Mouse (Mus musculus): Measurements from ENCODE around the gene Henmt1. TPM values are rescaled to one million over a fixed set of nuclear protein-coding genes. Genes with fewer than 3 reads are reported as not detected.

Gene Henmt1
- polyA plus RNA-seq, 1 experiment from 2014 or later = 0.15 TPM

GRCm38 (mm10) chr3:108977340-108978030 lies 37.8 kb downstream of the Henmt1 start:
- no peaks in the 10 kb centered on the region for H3K4me1 ChIP-seq (replicated peaks; ENCODE audit: control insufficient read depth, insufficient read depth)
- TF ChIP-seq CTCF (IDR thresholded peaks at IDR 0.05; ENCODE audit: low read depth) = peak; percentile 60
- TF ChIP-seq EP300 (optimal IDR thresholded peaks at IDR 0.05) = no peak
- DNase-seq (ENCODE audit: low spot score) = no peak

GRCm38 (mm10) chr3:108981946-108982345 lies 42.3 kb downstream of the Henmt1 start:
- ATAC-seq (ENCODE audit: low FRiP score, low TSS enrichment) (no peak), DNase-seq (ENCODE audit: low spot score) (no peak)
- no peak overlapping the region for H3K9ac ChIP-seq (ENCODE audit: low read length)
- no peaks in the 10 kb centered on the region for H3K4me1 ChIP-seq (replicated peaks; ENCODE audit: control insufficient read depth, insufficient read depth)
- no peaks in the 10 kb centered on the region for H3K27me3 ChIP-seq (ENCODE audit: control insufficient read depth, insufficient read depth, low read length)
- H3K27ac ChIP-seq (replicated peaks) = no peak overlapping the region
- no peak overlapping the region for H3K4me2 ChIP-seq (replicated peaks; ENCODE audit: low read depth)
- WGBS = 80% methylated on average over 6 of the region's 6 CpGs
- H3K36me3 ChIP-seq (ENCODE audit: control insufficient read depth, insufficient read depth, low read length) = peaks cover 12% of the 10 kb centered on the region
- no peak overlapping the region for H3K4me3 ChIP-seq (ENCODE audit: low read depth, low read length)
- TF ChIP-seq EP300 (optimal IDR thresholded peaks at IDR 0.05) = no peak
- TF ChIP-seq CTCF (IDR thresholded peaks at IDR 0.05; ENCODE audit: low read depth) = no peak
- no peaks in the 10 kb centered on the region for H3K9me3 ChIP-seq (ENCODE audit: control insufficient read depth, low read length)

More at GRCm38 (mm10) chr3:108977340-108978030, 37.8 kb downstream of the Henmt1 start:
- Histone ChIP-seq H3K27me3 (ENCODE audit: control insufficient read depth, insufficient read depth, low read length) (no peaks in the 10 kb centered on the region), H3K9me3 (ENCODE audit: control insufficient read depth, low read length) (no peaks in the 10 kb centered on the region), H3K27ac (replicated peaks) (no peak overlapping the region), H3K4me3 (ENCODE audit: low read depth, low read length) (no peak overlapping the region), H3K4me2 (replicated peaks; ENCODE audit: low read depth) (no peak overlapping the region), H3K36me3 (ENCODE audit: control insufficient read depth, insufficient read depth, low read length) (peaks cover 20% of the 10 kb centered on the region), H3K9ac (ENCODE audit: low read length) (no peak overlapping the region)
- 94% methylated on average over 13 of the region's 13 CpGs for WGBS
- ATAC-seq (ENCODE audit: low FRiP score, low TSS enrichment) = no peak

DNA sequence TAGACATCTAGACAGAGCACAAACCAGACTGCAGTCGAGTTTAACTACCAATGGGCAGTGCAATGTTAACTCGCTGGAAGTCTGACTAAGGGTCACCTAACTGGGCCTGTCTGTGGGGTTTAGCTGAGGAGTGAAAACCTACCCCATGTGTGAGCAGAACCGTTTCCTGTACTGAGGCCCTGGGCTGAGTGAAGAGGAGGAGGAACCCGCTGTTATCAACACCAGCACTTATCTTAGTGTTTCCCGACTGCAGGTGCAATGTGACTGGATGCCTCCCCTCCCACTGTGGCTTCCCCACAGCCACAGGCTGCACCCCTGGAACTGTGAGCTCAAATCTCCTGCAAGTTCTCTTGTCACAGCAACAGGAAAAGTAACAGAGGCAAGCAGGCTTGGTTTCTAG lies 44.3 kb downstream of the Henmt1 start:
- no peak overlapping the region for H3K4me3 ChIP-seq (ENCODE audit: low read depth, low read length)
- no peaks in the 10 kb centered on the region for H3K27me3 ChIP-seq (ENCODE audit: control insufficient read depth, insufficient read depth, low read length)
- no peaks in the 10 kb centered on the region for H3K4me1 ChIP-seq (replicated peaks; ENCODE audit: control insufficient read depth, insufficient read depth)
- no peak overlapping the region for H3K4me2 ChIP-seq (replicated peaks; ENCODE audit: low read depth)
- DNase-seq (ENCODE audit: low spot score) (no peak), ATAC-seq (ENCODE audit: low FRiP score, low TSS enrichment) (no peak)
- H3K9me3 ChIP-seq (ENCODE audit: control insufficient read depth, low read length) = no peaks in the 10 kb centered on the region
- peaks cover 9% of the 10 kb centered on the region; the same call in 1 of the 2 replicates for H3K36me3 ChIP-seq (ENCODE audit: control insufficient read depth, insufficient read depth, low read length)
- H3K27ac ChIP-seq (replicated peaks) = no peak overlapping the region
- TF ChIP-seq CTCF (IDR thresholded peaks at IDR 0.05; ENCODE audit: low read depth) (no peak), EP300 (optimal IDR thresholded peaks at IDR 0.05) (no peak)
- 61% methylated on average over 5 of the region's 5 CpGs for WGBS
- no peak overlapping the region for H3K9ac ChIP-seq (ENCODE audit: low read length)

DNA sequence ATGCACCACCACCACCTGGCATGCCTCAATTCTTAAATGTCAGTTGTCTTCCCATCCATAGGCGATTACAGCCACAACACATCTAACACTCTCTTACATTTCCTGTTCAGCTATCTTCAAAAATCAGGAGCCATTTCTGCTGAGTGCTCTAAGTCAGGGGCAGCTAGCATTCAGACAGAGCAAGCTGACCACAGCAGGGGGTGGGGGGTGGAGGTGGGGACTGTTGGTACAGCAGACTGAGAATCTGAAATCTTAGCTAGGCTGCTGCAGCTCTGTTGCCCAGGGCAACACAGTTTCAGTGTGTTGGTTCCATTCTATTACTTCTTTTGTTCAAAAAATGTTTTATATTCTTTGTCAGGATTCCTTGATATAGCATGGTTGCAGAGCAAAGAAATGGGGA lies 46.9 kb downstream of the Henmt1 start:
- no peak overlapping the region for H3K27ac ChIP-seq (replicated peaks)
- no peaks in the 10 kb centered on the region for H3K9me3 ChIP-seq (ENCODE audit: control insufficient read depth, low read length)
- no peak overlapping the region for H3K9ac ChIP-seq (ENCODE audit: low read length)
- ATAC-seq (ENCODE audit: low FRiP score, low TSS enrichment) (no peak), DNase-seq (ENCODE audit: low spot score) (no peak)
- 82% methylated on average over 1 of the region's 1 CpGs for whole genome bisulfite sequencing
- no peak for TF ChIP-seq EP300 (optimal IDR thresholded peaks at IDR 0.05)
- no peak for TF ChIP-seq CTCF (IDR thresholded peaks at IDR 0.05; ENCODE audit: low read depth)
- peaks cover 10% of the 10 kb centered on the region for H3K36me3 ChIP-seq (ENCODE audit: control insufficient read depth, insufficient read depth, low read length)
- H3K27me3 ChIP-seq (ENCODE audit: control insufficient read depth, insufficient read depth, low read length) = no peaks in the 10 kb centered on the region
- no peaks in the 10 kb centered on the region for H3K4me1 ChIP-seq (replicated peaks; ENCODE audit: control insufficient read depth, insufficient read depth)
- H3K4me2 ChIP-seq (replicated peaks; ENCODE audit: low read depth) = no peak overlapping the region
- no peak overlapping the region for H3K4me3 ChIP-seq (ENCODE audit: low read depth, low read length)

GRCm38 (mm10) chr3:108987009-108987659 lies 47.5 kb downstream of the Henmt1 start:
- Histone ChIP-seq H3K4me3 (ENCODE audit: low read depth, low read length) (no peak overlapping the region), H3K9ac (ENCODE audit: low read length) (no peak overlapping the region), H3K27ac (replicated peaks) (no peak overlapping the region), H3K36me3 (ENCODE audit: control insufficient read depth, insufficient read depth, low read length) (peaks cover 11% of the 10 kb centered on the region; the same call in 1 of the 2 replicates), H3K27me3 (ENCODE audit: control insufficient read depth, insufficient read depth, low read length) (no peaks in the 10 kb centered on the region), H3K4me1 (replicated peaks; ENCODE audit: control insufficient read depth, insufficient read depth) (no peaks in the 10 kb centered on the region), H3K4me2 (replicated peaks; ENCODE audit: low read depth) (no peak overlapping the region), H3K9me3 (ENCODE audit: control insufficient read depth, low read length) (no peaks in the 10 kb centered on the region)
- no peak for TF ChIP-seq CTCF (IDR thresholded peaks at IDR 0.05; ENCODE audit: low read depth)
- no peak for TF ChIP-seq EP300 (optimal IDR thresholded peaks at IDR 0.05)
- 80% methylated on average over 12 of the region's 12 CpGs for WGBS
- ATAC-seq (ENCODE audit: low FRiP score, low TSS enrichment) (no peak), DNase-seq (ENCODE audit: low spot score) (no peak)

DNA sequence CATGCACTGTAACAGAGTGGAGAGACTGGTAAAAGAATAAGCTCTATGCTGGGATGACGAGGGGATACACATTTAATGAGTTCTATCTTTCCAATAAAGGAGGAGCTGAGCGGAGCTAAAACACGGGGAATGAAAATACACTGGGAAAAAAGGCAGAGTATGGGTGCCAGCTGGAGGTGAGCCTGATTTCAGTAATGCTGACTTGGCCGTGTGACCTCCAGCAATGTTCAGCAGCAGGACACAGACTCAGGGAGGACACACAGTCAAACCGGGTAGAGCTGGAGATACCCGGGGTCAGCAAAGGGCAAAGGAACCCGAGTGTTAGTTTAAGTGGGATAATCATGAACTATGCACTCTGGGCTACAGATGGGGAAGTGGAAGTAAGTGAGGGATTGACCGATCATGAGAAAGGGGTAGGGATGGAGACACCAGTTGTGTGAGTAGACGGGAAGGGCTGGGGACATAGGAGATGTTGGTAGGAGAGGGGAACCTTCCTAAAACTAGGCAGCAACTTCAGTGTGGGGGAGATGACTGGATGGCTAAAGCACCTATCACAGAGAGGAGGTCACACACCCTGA lies 50.4 kb downstream of the Henmt1 start:
- H3K9ac ChIP-seq (ENCODE audit: low read length) = no peak overlapping the region
- no peaks in the 10 kb centered on the region for H3K4me1 ChIP-seq (replicated peaks; ENCODE audit: control insufficient read depth, insufficient read depth)
- DNase-seq (ENCODE audit: low spot score) = no peak
- peaks cover 16% of the 10 kb centered on the region; the same call in 1 of the 2 replicates for H3K36me3 ChIP-seq (ENCODE audit: control insufficient read depth, insufficient read depth, low read length)
- TF ChIP-seq EP300 (optimal IDR thresholded peaks at IDR 0.05) = no peak
- no peak for TF ChIP-seq CTCF (IDR thresholded peaks at IDR 0.05; ENCODE audit: low read depth)
- no peak overlapping the region for H3K4me2 ChIP-seq (replicated peaks; ENCODE audit: low read depth)
- WGBS = 80% methylated on average over 9 of the region's 9 CpGs
- H3K27ac ChIP-seq (replicated peaks) = no peak overlapping the region
- H3K9me3 ChIP-seq (ENCODE audit: control insufficient read depth, low read length) = no peaks in the 10 kb centered on the region
- ATAC-seq (ENCODE audit: low FRiP score, low TSS enrichment) = no peak
- H3K4me3 ChIP-seq (ENCODE audit: low read depth, low read length) = no peak overlapping the region
- H3K27me3 ChIP-seq (ENCODE audit: control insufficient read depth, insufficient read depth, low read length) = no peaks in the 10 kb centered on the region
